Mouse (Mus musculus) right cerebral cortex, postnatal 4 days (tissue): ENCODE results near the gene Spem2.

Source experiments
- DNase-seq: peaks from one replicate; pipeline ENCODE4 v3.0.0-alpha.2; 2022

The Spem2 gene

GRCm38 (mm10) chr11:69797924-69798323 is 20.3 kb downstream of the Spem2 start:
- DNase-seq = no peak

GRCm38 (mm10) chr11:69795983-69796435 is 22.3 kb downstream of the Spem2 start:
- DNase-seq = no peak

GRCm38 (mm10) chr11:69795168-69795982 is 22.9 kb downstream of the Spem2 start, which contains the start of gene Chrnb1:
Chrnb1 (minus strand) TSS chr11:69795943.
- peak; percentile 79 for DNase-seq

GRCm38 (mm10) chr11:69793429-69793828 is 24.8 kb downstream of the Spem2 start:
- no peak for DNase-seq

GRCm38 (mm10) chr11:69791420-69791819 is 26.8 kb downstream of the Spem2 start:
- DNase-seq = no peak

GRCm38 (mm10) chr11:69789431-69789830 is 28.8 kb downstream of the Spem2 start:
- no peak for DNase-seq

- no peak for DNase-seq
These were observed 31.0 kb downstream of the Spem2 start for GRCm38 (mm10) chr11:69787306-69787705.

- no peak for DNase-seq
These were observed 33.4 kb downstream of the Spem2 start for GRCm38 (mm10) chr11:69784793-69785272.

GRCm38 (mm10) chr11:69781828-69782227 is 36.4 kb downstream of the Spem2 start:
- no peak for DNase-seq

- DNase-seq = no peak
These were observed 39.3 kb downstream of the Spem2 start for GRCm38 (mm10) chr11:69778985-69779384.

GRCm38 (mm10) chr11:69778258-69778982 is 39.8 kb downstream of the Spem2 start:
- no peak for DNase-seq

- no peak for DNase-seq
These were observed 40.6 kb downstream of the Spem2 start for GRCm38 (mm10) chr11:69777504-69778257.

- no peak for DNase-seq
These were observed 41.8 kb downstream of the Spem2 start for GRCm38 (mm10) chr11:69776488-69776887.

GRCm38 (mm10) chr11:69775716-69776115 is 42.5 kb downstream of the Spem2 start:
- DNase-seq = no peak

- DNase-seq = no peak
These were observed 43.3 kb downstream of the Spem2 start for GRCm38 (mm10) chr11:69774961-69775360.

GRCm38 (mm10) chr11:69767625-69767909 is 50.7 kb downstream of the Spem2 start:
- DNase-seq = no peak

GRCm38 (mm10) chr11:69766872-69767624 is 51.2 kb downstream of the Spem2 start:
- DNase-seq = no peak
